Mouse (Mus musculus) Patski (cell line): ENCODE measurements around the gene Brk1. TPM values are rescaled to one million over a fixed set of nuclear protein-coding genes. Genes with fewer than 3 reads are reported as not detected.

Source experiments
- ATAC-seq: fragments of 100-300 bp; one replicate; pipeline ENCODE4 v1.8.0; 2021
- CTCF ChIA-PET: fragments of 350-600 bp; sonication (Branson Sonifier 250); formaldehyde crosslinking; loops from one replicate; lab custom pipeline; 2022; ENCODE audit warnings: inconsistent platforms; lab: Charles Lee
- POLR2A ChIA-PET: fragments of 350-600 bp; sonication (Branson Sonifier 250); formaldehyde crosslinking; loops from one replicate; lab custom pipeline; 2022; ENCODE audit warnings: antibody characterized with exemption, inconsistent platforms; lab: Charles Lee
- DNase-seq: peaks from one replicate; pipeline ENCODE4 v3.0.0-alpha.2; 2011; ENCODE audit warnings: low read depth, low spot score
- H3K27me3 ChIP-seq: fragments of 371-371 bp; one replicate; pipeline ENCODE4 v1.5.1; 2021
- CTCF ChIP-seq: fragments of 100-300 bp; IDR thresholded peaks from one replicate; pipeline ENCODE4 v1.5.1; 2021
- in situ Hi-C: fragments of 300-500 bp; cut with MboI; formaldehyde crosslinking; loops from 3 replicates; pipeline ENCODE4 v1.11.1; 2018; ENCODE audit warnings: low pct_unique_long_range_greater_than_20kb, mixed read lengths
- polyA plus RNA-seq: library from polyadenylated mRNA; unstranded; gene quantifications from one replicate; pipeline ENCODE4 v1.2.3, GENCODE M21; 2021

The Brk1 gene
- polyA plus RNA-seq, 1 experiment from 2014 or later: 167 TPM

GRCm38 (mm10) chr6:113658226-113658625 lies 53.7 kb downstream of the Brk1 start:
- POLR2A ChIA-PET: no interaction called here
- ATAC-seq: no peak
- no peak for TF ChIP-seq CTCF
- in situ Hi-C loops: no loop called here
- CTCF ChIA-PET: interaction anchor here (4.9 kb wide), 1 partner anchor 19 kb away, joined by 29 read pairs; the partner anchor contains the start of gene Irak2
- no peaks in the 10 kb centered on the region for H3K27me3 ChIP-seq
- no peak for DNase-seq

DNA sequence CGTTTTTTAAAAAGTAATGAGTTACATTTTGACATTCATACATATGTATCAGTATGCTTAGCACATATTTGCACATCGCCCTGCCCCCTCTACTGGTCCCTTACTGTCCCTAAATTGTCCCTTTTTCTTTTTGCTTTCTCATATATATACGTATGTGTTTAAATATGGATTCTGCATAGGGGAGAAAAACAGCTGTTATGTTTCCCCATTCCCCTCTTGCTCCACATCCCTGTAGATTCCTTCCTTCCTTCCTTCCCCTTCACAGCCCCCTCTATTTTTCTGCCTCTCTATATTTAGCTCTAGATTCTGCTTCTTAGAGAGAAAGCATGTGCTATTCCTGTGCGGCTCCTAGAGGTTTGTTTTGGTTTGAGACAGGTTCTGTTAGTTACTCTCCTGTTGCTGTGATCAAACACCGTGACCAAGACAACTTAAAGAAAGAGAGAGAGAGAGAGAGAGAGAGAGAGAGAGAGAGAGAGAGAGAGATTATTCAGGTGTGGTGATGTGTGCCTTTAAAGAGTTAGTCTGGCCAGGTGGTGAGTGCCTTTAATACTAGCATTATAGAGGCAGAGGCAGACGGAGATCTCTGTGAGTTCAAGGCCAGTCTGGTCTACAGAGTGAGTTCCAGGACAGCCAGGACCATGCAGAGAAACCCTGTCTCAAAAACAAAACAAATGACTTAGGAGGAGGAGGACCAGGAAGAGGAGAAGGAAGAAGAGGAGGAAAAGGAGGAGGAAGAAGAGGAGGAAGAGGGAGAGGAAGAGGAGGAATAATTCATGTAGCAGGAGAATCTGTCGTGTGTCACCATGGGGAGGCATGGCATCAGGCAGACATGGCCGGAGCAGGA lies 55.3 kb downstream of the Brk1 start:
- DNase-seq (no peak), ATAC-seq (no peak)
- in situ Hi-C loops: no loop called here
- H3K27me3 ChIP-seq: no peaks in the 10 kb centered on the region
- ChIA-PET CTCF (interaction anchor here (1.1 to 4.9 kb wide), 5 partner anchors 11 to 25 kb away, joined by 3 to 29 read pairs (median 7); partner anchors contain the start of gene Irak2), POLR2A (interaction anchor here (0.7 kb wide), 1 partner anchor 98 kb away, joined by 4 read pairs; no protein-coding TSS in a partner anchor)
- TF ChIP-seq CTCF: no peak

- in situ Hi-C loops: no loop called here
- CTCF ChIA-PET: interaction anchor here (1.1 to 4.9 kb wide), 5 partner anchors 10 to 26 kb away, joined by 3 to 29 read pairs (median 7); partner anchors contain the start of gene Irak2
- no peak for DNase-seq
- ATAC-seq: peak; percentile 20
- H3K27me3 ChIP-seq: no peaks in the 10 kb centered on the region
- POLR2A ChIA-PET: no interaction called here
- TF ChIP-seq CTCF: no peak
Measured at GRCm38 (mm10) chr6:113660492-113661352, 56.1 kb downstream of the Brk1 start.

- ChIA-PET POLR2A (interaction anchor here (0.5 to 0.9 kb wide), 2 partner anchors 35 to 616 kb away, joined by 3 to 4 read pairs; partner anchors contain the start of genes Tatdn2 and Thumpd3), CTCF (interaction anchor here (2.2 to 4.9 kb wide), 3 partner anchors 9 to 22 kb away, joined by 7 to 29 read pairs (median 8); partner anchors contain the start of gene Irak2)
- no peaks in the 10 kb centered on the region for H3K27me3 ChIP-seq
- in situ Hi-C loops: no loop called here
- ATAC-seq: peak; percentile 55
- no peak for DNase-seq
- TF ChIP-seq CTCF: no peak
Measured at GRCm38 (mm10) chr6:113661353-113662241, 57.0 kb downstream of the Brk1 start.

DNA sequence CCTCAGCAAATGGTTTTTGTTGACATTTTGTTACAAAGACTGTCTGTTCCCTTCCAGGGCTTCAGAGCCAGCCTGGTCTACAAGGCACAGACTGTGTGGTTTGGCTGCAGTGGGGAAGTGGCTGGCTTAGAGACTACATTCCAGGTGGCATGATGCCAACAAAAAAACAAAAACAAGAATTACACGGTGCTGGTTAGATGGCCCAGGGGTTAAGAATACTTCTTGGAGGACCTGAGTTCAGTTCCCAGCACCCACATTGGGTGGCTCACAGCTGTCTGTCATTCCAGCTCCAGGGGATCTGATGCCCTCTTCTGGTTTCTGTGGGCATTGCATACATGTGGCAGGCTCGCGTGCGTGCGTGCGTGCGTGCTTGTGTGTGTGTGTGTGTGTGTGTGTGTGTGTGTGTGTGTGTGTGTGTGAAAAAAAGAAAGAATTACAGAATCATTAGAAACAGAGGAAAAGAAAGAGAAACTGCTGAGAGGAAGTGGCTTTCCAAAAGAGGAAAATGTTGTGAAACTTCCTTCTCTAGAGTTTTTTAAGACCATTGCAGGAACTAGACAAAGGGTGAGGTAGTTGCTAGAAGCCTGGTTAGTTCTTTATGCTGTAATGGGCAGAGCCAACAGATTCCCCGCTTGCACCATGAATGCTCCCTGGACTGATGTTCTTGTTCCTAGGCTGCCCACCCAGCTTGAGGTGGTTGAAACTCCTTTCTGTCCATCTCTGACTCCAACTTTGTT lies 58.6 kb downstream of the Brk1 start:
- POLR2A ChIA-PET: no interaction called here
- no peaks in the 10 kb centered on the region for H3K27me3 ChIP-seq
- ATAC-seq: no peak
- in situ Hi-C loops: no loop called here
- no peak for TF ChIP-seq CTCF
- CTCF ChIA-PET: interaction anchor here (1.8 kb wide), 1 partner anchor 24 kb away, joined by 12 read pairs; the partner anchor contains the start of gene Irak2
- no peak for DNase-seq

DNA sequence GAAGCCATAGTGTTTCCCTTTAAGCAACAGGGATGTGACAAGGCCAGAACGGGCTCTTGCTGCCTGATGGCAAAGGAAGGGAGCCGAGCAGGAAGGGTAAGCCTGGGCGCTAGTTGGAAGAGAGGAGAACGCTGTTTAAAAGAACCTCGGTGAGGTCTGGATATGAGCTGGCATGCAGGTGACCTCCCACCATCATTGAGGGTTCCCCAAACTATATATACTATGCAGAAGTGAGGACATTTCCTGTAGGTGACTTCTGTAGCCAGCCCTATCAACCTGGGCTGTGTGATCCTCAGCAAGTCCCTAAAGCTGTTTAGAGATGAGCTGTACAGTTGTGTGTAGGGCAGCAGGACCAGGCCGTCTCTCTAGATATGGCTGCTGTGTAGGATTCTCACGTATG lies 59.7 kb downstream of the Brk1 start:
- in situ Hi-C loops: no loop called here
- TF ChIP-seq CTCF: no peak
- no peaks in the 10 kb centered on the region for H3K27me3 ChIP-seq
- POLR2A ChIA-PET: interaction anchor here (0.6 kb wide), 1 partner anchor 18 kb away, joined by 3 read pairs; no protein-coding TSS in a partner anchor
- ATAC-seq (no peak), DNase-seq (no peak)
- CTCF ChIA-PET: interaction anchor here (1.1 to 1.8 kb wide), 2 partner anchors 17 to 25 kb away, joined by 3 to 12 read pairs; partner anchors contain the start of gene Irak2

Other genes starting within 250 kb of the Brk1 start
- gene Tada3, start 226.9 kb upstream of the Brk1 start, polyA plus RNA-seq: 53.0 TPM
- gene Arpc4, start 226.7 kb upstream of the Brk1 start, polyA plus RNA-seq: 241 TPM
- gene Ttll3, start 215.5 kb upstream of the Brk1 start, polyA plus RNA-seq: 10.1 TPM
- gene Rpusd3, start 185.4 kb upstream of the Brk1 start, polyA plus RNA-seq: 16.6 TPM
- not detected for gene Cidec, start 169.0 kb upstream of the Brk1 start, polyA plus RNA-seq
- gene Jagn1, start 162.2 kb upstream of the Brk1 start, polyA plus RNA-seq: 120 TPM
- 1.7 TPM for gene Il17re, start 146.3 kb upstream of the Brk1 start, polyA plus RNA-seq
- gene Il17rc, start 133.3 kb upstream of the Brk1 start, polyA plus RNA-seq: 242 TPM
- gene Creld1, start 121.5 kb upstream of the Brk1 start, polyA plus RNA-seq: 131 TPM
- 0.63 TPM for gene Prrt3, start 102.8 kb upstream of the Brk1 start, polyA plus RNA-seq
- 162 TPM for gene Emc3, start 73.1 kb upstream of the Brk1 start, polyA plus RNA-seq
- 8.2 TPM for gene Fancd2, start 73.1 kb upstream of the Brk1 start, polyA plus RNA-seq
- not detected for gene Fancd2os, start 4.1 kb upstream of the Brk1 start, polyA plus RNA-seq
- gene Vhl, start 19.2 kb downstream of the Brk1 start, polyA plus RNA-seq: 29.5 TPM
- gene Irak2, start 33.7 kb downstream of the Brk1 start, polyA plus RNA-seq: 34.6 TPM
- 56.3 TPM for gene Tatdn2, start 92.3 kb downstream of the Brk1 start, polyA plus RNA-seq
- 1.5 TPM for gene Ghrl, start 115.1 kb downstream of the Brk1 start, polyA plus RNA-seq
- 181 TPM for gene Sec13, start 136.0 kb downstream of the Brk1 start, polyA plus RNA-seq